Mouse (Mus musculus) liver, embryonic 14.5 days (tissue): ENCODE results near the gene Dsn1.

ENCODE experiments used
- CTCF ChIP-seq: IDR thresholded peaks from 2 replicates; pipeline ENCODE4 v1.5.1; 2016; ENCODE audit warnings: antibody characterized with exemption, low read depth, control low read depth
- EP300 ChIP-seq: IDR thresholded peaks from 2 replicates; pipeline ENCODE4 v1.6.1; 2016; ENCODE audit warnings: antibody characterized with exemption, low read depth

DNA sequence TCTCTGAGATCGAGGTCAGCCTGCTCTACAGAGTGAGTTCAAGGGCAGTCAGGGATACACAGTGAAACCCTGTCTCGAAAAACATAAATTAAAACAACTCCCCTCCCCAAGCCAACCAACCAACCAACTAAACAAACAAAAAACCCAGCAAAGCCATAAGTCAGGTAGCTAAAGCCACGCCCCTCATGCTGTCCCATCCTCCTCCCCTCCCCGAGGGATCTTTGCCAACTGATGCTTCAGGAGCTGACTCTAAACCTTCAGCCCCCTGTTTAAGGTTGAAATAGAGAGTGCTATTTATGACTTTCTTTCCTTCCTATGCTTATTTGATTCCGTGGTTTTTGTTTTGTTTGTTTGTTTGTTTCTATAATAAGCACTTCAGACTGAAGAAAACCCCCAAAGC, 40.0 kb upstream of the Dsn1 start:
- TF ChIP-seq CTCF (no peak), EP300 (no peak)
